Mouse (Mus musculus): ENCODE data around the gene D030056L22Rik.

The D030056L22Rik gene

GRCm38 (mm10) chr19:18731077-18731476 lies 18.1 kb downstream of the D030056L22Rik start:
- no peak for DNase-seq (ENCODE audit: low spot score)

DNA sequence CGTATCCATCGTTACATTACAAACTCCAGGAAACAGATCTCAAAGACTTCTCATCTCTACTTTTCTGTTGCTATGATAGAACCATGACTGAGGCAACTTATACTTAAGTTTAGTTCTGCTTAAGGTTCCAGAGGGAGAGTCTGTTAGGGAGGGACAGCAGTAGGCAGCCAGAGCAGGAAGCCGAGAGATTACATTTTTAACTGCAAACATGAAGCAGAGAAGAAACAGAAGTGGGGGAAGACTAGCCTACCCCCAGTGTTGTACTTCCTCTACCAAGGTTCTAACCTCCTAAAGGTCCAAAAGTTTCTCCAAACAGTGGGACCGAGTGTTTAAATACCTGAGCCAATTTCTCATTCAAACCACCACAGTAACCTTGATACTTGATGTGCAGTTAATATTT lies 22.9 kb downstream of the D030056L22Rik start:
- no peak for DNase-seq (ENCODE audit: low spot score)

DNA sequence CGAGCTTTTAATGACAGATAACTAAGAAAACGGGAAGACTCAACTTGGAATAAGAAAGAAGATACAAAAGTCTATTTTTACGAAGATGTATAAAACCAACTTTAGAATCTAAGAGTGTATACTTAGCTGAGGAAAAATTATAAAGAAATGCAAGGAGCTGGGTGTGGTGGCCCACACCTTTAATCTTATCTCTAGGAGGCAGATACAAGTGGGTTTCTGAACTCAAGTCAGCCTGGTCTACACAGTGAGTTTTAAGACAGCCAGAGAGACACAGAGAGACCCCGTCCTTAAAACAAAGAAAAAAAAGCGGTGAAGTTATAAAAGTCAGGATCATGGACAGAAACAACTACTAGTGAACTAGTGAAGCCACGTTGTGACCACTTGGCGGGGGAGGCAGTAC lies 26.2 kb downstream of the D030056L22Rik start:
- DNase-seq (ENCODE audit: low spot score): no peak

DNA sequence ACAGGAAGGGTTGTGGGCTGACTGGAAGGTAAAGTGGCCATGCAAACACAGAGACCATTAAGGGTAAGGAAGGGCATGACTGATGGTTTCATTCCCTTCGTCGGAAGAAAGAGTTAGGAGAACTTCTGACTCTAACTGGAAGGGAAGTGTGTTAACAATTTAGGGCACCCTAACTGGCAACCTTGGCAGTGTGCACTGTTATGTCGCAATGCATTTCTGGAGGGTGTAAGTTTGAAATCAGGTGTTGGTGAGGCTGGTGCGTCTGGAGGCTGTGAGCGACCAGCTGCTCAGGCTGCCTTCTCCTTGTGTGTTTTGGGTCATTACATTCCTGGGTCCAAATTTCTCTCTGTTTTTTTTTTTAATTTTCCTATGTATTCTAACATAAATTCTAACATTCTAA lies 31.0 kb downstream of the D030056L22Rik start:
- no peak for DNase-seq (ENCODE audit: low spot score)

- no peak for DNase-seq (ENCODE audit: low spot score)
Measured at GRCm38 (mm10) chr19:18746576-18747340, 33.8 kb downstream of the D030056L22Rik start.

DNA sequence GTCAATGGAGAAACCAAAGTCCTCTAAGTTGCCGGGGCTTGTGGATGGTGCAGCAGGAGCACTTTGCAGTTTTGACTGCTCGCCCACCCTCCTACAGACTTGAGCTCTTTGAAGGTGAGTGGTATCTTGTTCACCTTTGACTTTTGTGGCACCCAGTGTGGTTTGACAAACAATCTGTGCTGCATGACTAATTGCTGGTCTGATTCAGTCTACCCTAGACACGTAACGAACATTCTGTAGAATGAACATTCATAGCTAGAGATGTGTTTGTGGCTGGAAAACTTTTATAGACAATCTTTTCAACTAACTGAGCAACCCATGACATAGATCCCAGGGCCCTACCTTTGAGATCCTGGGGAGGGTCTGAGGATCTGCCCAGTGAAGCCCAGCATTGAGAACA lies 34.4 kb downstream of the D030056L22Rik start:
- no peak for DNase-seq (ENCODE audit: low spot score)

- DNase-seq (ENCODE audit: low spot score): no peak
Measured at GRCm38 (mm10) chr19:18749598-18750339, 36.8 kb downstream of the D030056L22Rik start, which contains the start of gene Trpm6. TSS of gene Trpm6 (plus strand) at chr19:18749983.

- DNase-seq (ENCODE audit: low spot score): no peak
Measured at GRCm38 (mm10) chr19:18757191-18757590, 44.2 kb downstream of the D030056L22Rik start.

DNA sequence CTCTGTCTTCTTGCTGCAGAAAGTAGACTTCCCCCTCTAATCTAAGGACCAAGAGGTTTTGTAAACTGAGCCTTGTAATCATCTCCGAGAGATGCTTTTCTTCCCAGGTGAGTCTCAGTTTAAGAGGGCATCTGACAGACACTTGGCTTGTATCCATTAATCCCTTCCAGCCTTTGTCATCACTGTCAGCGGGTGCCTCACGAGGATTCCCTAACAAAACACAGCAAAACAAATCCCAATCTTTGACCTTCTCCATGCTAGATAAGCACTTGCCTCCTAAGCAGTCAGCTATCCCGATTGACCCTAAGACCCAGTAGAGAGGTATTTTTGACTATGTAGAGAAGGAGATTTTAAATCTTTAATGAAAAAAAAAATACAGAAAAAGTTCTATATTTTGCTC lies 44.7 kb downstream of the D030056L22Rik start:
- no peak for DNase-seq (ENCODE audit: low spot score)

- DNase-seq (ENCODE audit: low spot score): no peak
Measured at GRCm38 (mm10) chr19:18758269-18758668, 45.3 kb downstream of the D030056L22Rik start.

DNA sequence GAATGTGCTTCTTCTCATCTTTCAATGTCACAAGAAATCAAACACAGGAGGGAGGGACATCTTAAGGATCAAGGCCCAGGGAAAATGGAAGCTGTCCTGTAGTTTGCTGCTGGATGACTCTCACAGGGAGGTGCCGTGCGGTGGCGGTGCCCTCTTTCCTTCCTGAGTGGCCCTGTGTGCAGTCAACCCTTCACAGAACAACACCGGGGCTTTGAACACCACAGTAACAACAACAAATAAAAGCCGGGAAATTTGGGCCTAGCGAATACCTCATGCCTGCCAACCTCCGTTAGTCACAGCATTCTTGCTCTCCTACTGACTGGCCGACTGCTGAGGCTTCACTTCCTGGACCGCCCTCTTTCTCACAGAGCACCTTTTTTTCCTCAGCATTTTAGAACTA lies 45.9 kb downstream of the D030056L22Rik start:
- no peak for DNase-seq (ENCODE audit: low spot score)

DNA sequence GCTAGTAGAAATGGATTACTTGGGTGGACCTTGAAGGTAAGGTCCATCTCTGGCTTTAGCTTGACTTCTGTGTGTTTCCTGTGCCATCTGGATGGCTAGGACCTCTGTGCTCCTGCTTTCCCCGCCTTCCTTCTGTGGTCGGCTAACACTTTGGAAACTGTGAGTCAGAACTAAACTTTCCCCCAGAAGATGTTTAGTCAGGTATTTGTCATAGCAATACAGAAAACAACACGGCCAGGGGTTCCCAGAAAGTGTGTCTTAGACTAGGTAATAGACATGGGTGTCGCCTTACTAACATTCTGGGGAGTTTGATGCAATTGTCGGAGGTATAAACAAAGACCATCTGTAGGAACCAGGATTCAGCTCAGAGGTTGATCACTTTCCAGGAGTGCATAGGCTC lies 53.4 kb downstream of the D030056L22Rik start:
- DNase-seq (ENCODE audit: low spot score): no peak
